Mouse (Mus musculus) intestine, embryonic 14.5 days (tissue): ENCODE data around the gene Sgms2. TPM values are rescaled to one million over a fixed set of nuclear protein-coding genes. Genes with fewer than 3 reads are reported as not detected.

Source experiments
- ATAC-seq: fragments of 200-750 bp; cut with Nextera tagmentation; replicated peaks from 2 replicates; pipeline ENCODE4 v1.8.0; 2017; ENCODE audit warnings: low read depth, moderate number of reproducible peaks, moderate TSS enrichment, moderate library complexity; ENCODE audit not compliant: low FRiP score, low TSS enrichment
- DNase-seq: peaks from one replicate; pipeline ENCODE4 v3.0.0-alpha.2; 2018; ENCODE audit warnings: low spot score
- H3K27ac ChIP-seq: fragments of 300-500 bp; sonication (generic); 2 replicates; pipeline ENCODE4 v1.5.1; 2014; ENCODE audit warnings: low read depth, mild to moderate bottlenecking, control low read depth
- H3K27me3 ChIP-seq: fragments of 300-500 bp; sonication (generic); replicated peaks from 2 replicates; pipeline ENCODE4 v1.6.1; 2014; ENCODE audit warnings: low read length, control low read depth; ENCODE audit not compliant: control insufficient read depth, insufficient read depth
- H3K36me3 ChIP-seq: fragments of 300-500 bp; sonication (generic); 2 replicates; pipeline ENCODE4 v1.6.1; 2014; ENCODE audit warnings: low read length, control low read depth; ENCODE audit not compliant: control insufficient read depth, insufficient read depth
- H3K4me1 ChIP-seq: fragments of 300-500 bp; sonication (generic); replicated peaks from 2 replicates; pipeline ENCODE4 v1.6.1; 2014; ENCODE audit warnings: low read length, control low read depth, mixed read lengths; ENCODE audit not compliant: control insufficient read depth, insufficient read depth
- H3K4me2 ChIP-seq: fragments of 300-500 bp; sonication (generic); 2 replicates; pipeline ENCODE4 v1.6.1; 2014; ENCODE audit warnings: low read length
- H3K4me3 ChIP-seq: fragments of 300-500 bp; sonication (generic); 2 replicates; pipeline ENCODE4 v1.5.1; 2014; ENCODE audit warnings: low read depth, low read length, control low read depth, mixed read lengths
- H3K9ac ChIP-seq: fragments of 300-500 bp; sonication (generic); 2 replicates; pipeline ENCODE4 v1.6.1; 2014; ENCODE audit warnings: mild to moderate bottlenecking, low read length
- H3K9me3 ChIP-seq: fragments of 300-500 bp; sonication (generic); 2 replicates; pipeline ENCODE4 v1.6.1; 2016; ENCODE audit warnings: low read length, control low read depth; ENCODE audit not compliant: control insufficient read depth
- WGBS: fragments of 180-500 bp; shearing (Covaris S2); extraction: QIAGEN DNeasy Blood & Tissue Kit; methylation state at CpG from one replicate; pipeline ENCODE4 v1.1.7; 2014; 5-methylcytosine and 5-hydroxymethylcytosine counted together
- polyA plus RNA-seq: library from polyadenylated mRNA; unstranded; fragments of >200 nt; fragmentation: Nextera tagmentation; extraction: Ambion mirVana; gene quantifications from 2 replicates; pipeline ENCODE4 v1.2.1, GENCODE M21; 2014

The Sgms2 gene
- polyA plus RNA-seq, 1 experiment from 2014 or later, result 12.4 TPM

DNA sequence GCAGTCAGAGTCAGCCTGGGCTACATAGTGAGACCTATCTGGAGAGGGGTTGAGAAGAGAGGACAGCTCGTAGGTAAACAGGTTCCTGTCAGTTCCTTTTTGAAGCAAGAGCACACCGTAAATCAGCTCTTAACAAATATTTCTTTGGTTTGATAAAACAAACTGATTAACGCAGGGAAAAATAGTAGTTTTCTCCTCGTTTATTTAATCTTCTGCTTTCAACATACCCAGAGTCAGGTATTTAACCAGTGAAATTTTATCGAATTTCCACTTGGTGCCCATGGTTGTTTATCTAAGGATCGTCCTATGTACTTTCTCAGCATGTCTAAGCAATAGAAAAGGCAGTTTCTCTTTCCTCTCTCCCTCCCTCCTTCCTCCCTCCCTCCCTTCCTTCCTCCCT is 2.0 kb upstream of the Sgms2 start:
- H3K36me3 ChIP-seq, result no peaks in the 10 kb centered on the region
- ATAC-seq, result no peak

DNA sequence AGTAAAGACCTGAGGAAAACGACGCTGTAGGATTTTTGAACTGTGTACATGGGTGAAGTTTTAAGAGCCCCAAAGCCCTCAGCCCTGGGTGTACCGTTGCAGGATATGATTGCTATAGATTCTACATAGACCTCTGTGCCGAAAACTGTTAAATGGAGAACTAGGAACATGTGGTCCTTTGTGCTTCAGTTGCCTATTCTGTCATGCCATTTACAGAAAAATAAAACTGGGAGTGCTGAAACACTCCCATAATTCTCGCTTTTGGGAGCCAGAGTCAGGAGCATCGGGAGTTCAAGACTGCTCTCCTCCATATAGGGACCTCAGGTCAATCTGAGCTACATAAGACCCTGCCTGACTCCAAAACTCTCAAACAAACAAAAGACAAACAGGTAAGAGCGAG is 769 bp upstream of the Sgms2 start:
- peaks cover 9% of the 10 kb centered on the region for H3K4me1 ChIP-seq
- no peak overlapping the region for H3K4me2 ChIP-seq

More for the DNA sequence above, 2.0 kb upstream of the Sgms2 start:
- Histone ChIP-seq H3K9ac (no peak overlapping the region), H3K4me3 (no peak overlapping the region), H3K4me1 (peaks cover 9% of the 10 kb centered on the region), H3K9me3 (no peaks in the 10 kb centered on the region), H3K4me2 (no peak overlapping the region), H3K27ac (no peak overlapping the region), H3K27me3 (peaks cover 22% of the 10 kb centered on the region; the same call in 1 of the 2 replicates)
- WGBS, result 46% methylated on average over 6 of the region's 6 CpGs
- no peak for DNase-seq

DNA sequence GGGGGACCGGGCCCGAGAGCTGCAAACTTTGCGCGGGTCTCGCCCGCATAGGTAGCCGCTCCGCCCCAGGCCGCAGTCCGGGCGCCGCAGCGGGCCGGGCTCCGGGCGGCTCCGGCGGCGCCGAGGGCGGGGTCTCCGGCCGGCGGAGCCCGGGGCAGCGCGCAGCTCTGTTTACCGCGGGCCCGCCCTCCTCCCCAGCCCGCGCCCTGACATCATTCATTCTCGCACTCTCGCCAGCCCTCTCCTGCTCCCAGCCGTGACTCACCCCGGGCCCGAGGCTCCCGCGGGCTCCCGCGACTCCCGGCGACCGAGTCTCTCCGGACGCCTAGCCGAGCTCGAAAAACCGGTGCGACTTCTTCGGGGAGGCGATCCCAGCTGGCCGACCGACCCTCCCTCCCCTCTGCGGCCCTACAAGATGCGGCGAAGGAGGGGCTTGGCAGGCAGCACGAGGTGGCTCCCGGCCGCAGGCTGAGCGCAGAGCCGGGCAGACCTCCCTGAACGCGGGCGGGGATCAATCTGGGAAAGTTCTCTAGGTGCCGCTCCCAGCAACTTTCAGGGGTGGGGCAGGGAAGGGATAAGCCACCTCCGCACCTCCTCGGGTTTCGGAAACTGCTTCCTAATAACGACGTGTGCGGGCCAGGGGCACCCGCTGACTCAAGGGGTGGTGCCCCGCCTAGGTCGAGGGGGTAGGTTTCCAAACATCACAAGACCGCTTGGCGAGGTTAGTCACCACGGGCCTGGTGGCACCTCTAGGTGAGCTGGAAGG is 885 bp downstream of the Sgms2 start:
- Histone ChIP-seq H3K27ac (peak overlapping the region; percentile 82), H3K27me3 (peaks cover 22% of the 10 kb centered on the region; the same call in 1 of the 2 replicates), H3K4me2 (peak overlapping the region; percentile 93), H3K9ac (peak overlapping the region; percentile 61), H3K4me3 (peak overlapping the region; percentile 68), H3K4me1 (peaks cover 9% of the 10 kb centered on the region), H3K36me3 (no peaks in the 10 kb centered on the region), H3K9me3 (no peaks in the 10 kb centered on the region)
- DNase-seq, result peak; percentile 90
- 0% methylated on average over 60 of the region's 78 CpGs for WGBS
- peak; percentile 92 for ATAC-seq

More for the DNA sequence above, 769 bp upstream of the Sgms2 start:
- Histone ChIP-seq H3K9ac (no peak overlapping the region), H3K9me3 (no peaks in the 10 kb centered on the region), H3K27me3 (peaks cover 22% of the 10 kb centered on the region; the same call in 1 of the 2 replicates), H3K27ac (no peak overlapping the region), H3K4me3 (no peak overlapping the region), H3K36me3 (no peaks in the 10 kb centered on the region)
- ATAC-seq (no peak), DNase-seq (no peak)
- WGBS, result 88% methylated on average over 7 of the region's 7 CpGs

DNA sequence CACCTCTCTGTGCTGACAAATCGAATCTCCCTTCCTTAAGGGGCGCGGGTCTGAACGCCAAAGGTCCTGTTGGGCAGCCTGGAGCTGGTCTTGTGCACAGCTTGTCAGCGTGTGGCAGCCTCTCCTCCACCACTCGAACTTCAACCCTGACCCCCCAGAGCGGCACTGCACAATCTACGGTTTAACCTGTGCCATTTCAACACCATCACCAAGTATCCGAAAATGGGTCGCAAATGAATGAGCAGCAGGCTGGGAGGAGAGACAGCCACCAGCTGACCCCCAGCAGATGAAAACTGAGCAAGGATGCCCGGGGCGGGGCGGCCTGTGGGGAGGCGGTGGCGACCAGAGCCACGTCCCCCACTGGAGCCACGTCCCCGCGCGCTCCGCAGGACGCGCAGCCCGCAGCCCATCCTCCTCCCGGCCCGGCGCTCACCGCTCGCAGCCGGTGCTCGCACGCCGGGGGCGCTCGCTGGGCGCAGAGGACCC is 1.5 kb downstream of the Sgms2 start:
- Histone ChIP-seq H3K36me3 (no peaks in the 10 kb centered on the region), H3K9ac (peak overlapping the region; percentile 61), H3K27ac (peak overlapping the region; percentile 82), H3K9me3 (no peaks in the 10 kb centered on the region), H3K4me2 (peak overlapping the region; percentile 93), H3K4me1 (peaks cover 9% of the 10 kb centered on the region), H3K27me3 (peaks cover 22% of the 10 kb centered on the region; the same call in 1 of the 2 replicates), H3K4me3 (peak overlapping the region; percentile 68)
- under 1% methylated on average over 28 of the region's 36 CpGs for WGBS
- ATAC-seq (peak; percentile 64), DNase-seq (peak; percentile 79)

DNA sequence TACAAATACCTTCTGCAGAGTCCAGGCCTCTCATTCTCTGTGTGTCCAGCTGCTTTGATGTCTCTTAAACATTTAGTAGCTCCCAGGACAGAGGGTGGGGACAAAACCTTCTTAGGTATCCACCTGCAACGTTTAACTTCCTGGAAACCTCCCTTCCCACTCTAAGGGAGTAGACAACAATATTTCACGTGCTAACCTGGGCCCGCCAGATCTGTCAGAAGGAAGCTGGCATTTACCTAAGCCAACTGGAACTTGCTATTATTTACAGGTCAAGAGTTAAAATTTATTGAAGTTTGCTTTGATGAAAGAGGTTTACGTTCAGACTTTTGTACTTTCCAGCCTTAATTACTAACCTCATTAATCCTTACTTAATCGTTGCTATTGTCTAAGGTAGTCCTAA is 2.2 kb downstream of the Sgms2 start:
- WGBS, result 26% methylated on average over 5 of the region's 5 CpGs
- H3K27me3 ChIP-seq, result peaks cover 22% of the 10 kb centered on the region; the same call in 1 of the 2 replicates
- peak overlapping the region; percentile 93 for H3K4me2 ChIP-seq
- H3K9ac ChIP-seq, result no peak overlapping the region
- ATAC-seq (no peak), DNase-seq (no peak)
- no peaks in the 10 kb centered on the region for H3K36me3 ChIP-seq
- peak overlapping the region; percentile 68; the same call in 1 of the 2 replicates for H3K4me3 ChIP-seq
- no peaks in the 10 kb centered on the region for H3K9me3 ChIP-seq
- peaks cover 9% of the 10 kb centered on the region for H3K4me1 ChIP-seq
- H3K27ac ChIP-seq, result peak overlapping the region; percentile 82; the same call in 1 of the 2 replicates

DNA sequence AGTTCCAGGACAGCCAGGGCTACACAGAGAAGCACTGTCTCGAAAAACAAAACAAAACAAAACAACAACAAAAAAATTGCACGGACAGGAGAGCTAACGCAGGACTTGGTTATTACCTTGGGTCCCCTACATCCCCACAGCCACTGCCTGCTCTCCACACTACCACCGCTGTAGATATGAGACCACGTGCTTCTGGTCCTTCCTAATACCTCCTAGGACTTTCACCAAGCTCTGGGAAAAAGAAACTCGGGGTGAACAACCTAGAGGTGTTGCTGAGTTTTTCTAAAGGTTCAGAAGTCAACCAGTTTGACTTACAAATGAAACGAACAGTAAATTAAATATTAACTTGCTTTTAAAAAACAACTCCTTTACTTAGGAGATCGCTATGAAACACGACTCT is 2.8 kb downstream of the Sgms2 start:
- Histone ChIP-seq H3K4me1 (peaks cover 6% of the 10 kb centered on the region), H3K9ac (no peak overlapping the region), H3K27ac (no peak overlapping the region), H3K4me2 (peak overlapping the region; percentile 13; the same call in 1 of the 2 replicates), H3K4me3 (no peak overlapping the region), H3K9me3 (no peaks in the 10 kb centered on the region), H3K36me3 (no peaks in the 10 kb centered on the region), H3K27me3 (peaks cover 22% of the 10 kb centered on the region; the same call in 1 of the 2 replicates)
- 61% methylated on average over 9 of the region's 9 CpGs for WGBS
- no peak for DNase-seq
- ATAC-seq, result no peak

DNA sequence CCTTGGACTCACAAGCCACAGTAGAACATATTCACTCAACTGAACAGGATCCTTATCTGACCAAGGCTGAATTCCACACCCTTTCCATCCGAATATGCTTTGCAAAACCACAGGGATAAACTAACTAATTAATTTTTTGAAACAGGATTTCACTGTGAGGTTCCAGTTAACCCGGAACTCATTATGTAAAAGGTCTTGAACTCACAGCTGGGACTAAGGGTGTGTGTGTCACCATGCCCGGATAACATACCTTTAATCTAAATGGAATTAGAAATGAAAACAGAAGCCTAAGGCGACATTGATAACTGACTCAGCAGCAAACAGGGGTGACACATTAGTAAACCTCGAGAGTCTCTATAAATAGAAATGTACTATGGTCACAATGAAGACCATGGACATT is 5.8 kb downstream of the Sgms2 start:
- Histone ChIP-seq H3K9ac (no peak overlapping the region), H3K4me2 (no peak overlapping the region), H3K4me1 (no peaks in the 10 kb centered on the region), H3K9me3 (no peaks in the 10 kb centered on the region), H3K36me3 (no peaks in the 10 kb centered on the region), H3K4me3 (no peak overlapping the region), H3K27me3 (peaks cover 11% of the 10 kb centered on the region; the same call in 1 of the 2 replicates), H3K27ac (no peak overlapping the region)
- ATAC-seq, result no peak
- 68% methylated on average over 5 of the region's 5 CpGs for WGBS
- no peak for DNase-seq

DNA sequence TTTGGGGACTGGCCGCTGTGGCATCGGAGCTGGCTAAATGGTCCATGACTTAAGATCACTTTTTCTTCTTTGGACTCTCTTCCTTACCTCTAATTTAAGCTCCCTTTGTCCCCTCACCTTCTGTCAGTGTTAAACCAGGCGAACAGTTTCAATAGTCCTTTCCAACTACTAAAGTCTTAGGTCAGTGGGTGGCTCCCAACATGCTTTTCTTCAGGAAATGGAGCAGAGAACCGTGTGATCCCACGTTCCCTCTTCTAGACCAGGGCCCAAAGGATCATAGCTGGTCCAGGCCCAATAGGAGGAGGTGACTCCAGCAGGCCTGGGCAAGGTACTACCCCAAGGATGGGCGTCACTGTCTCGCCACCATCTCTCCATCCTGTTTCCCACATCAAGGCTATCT is 7.6 kb downstream of the Sgms2 start:
- H3K4me1 ChIP-seq, result no peaks in the 10 kb centered on the region
- H3K4me2 ChIP-seq, result no peak overlapping the region
- H3K27me3 ChIP-seq, result no peaks in the 10 kb centered on the region
- H3K27ac ChIP-seq, result no peak overlapping the region
- DNase-seq (no peak), ATAC-seq (no peak)
- no peaks in the 10 kb centered on the region for H3K9me3 ChIP-seq
- no peak overlapping the region for H3K9ac ChIP-seq
- 91% methylated on average over 7 of the region's 7 CpGs for WGBS
- no peaks in the 10 kb centered on the region for H3K36me3 ChIP-seq
- no peak overlapping the region for H3K4me3 ChIP-seq
